Mouse (Mus musculus): ENCODE measurements around the gene Rnf150. TPM values are rescaled to one million over a fixed set of nuclear protein-coding genes. Genes with fewer than 3 reads are reported as not detected.

Gene Rnf150
- polyA plus RNA-seq, 1 experiment from 2014 or later, result 0.55 TPM

DNA sequence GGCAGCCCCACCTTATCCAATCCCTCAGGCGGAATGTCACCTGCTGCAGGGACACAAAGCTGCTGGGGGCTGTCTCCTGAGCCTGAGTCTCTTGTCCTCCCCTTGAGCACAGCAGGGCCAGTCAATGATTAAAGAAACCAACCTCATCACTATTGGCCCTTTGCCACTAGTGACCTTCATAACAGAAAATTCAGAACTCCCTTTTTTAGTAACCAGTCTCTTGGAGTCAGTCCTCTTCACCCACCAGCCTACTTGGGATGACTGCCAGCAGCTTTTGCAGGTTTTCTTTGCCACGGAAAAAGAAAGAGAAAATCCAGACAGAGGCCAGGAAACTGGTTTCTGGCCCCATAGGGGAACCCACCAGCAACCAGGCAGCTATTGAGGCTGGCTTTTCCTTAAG lies 271.9 kb downstream of the Rnf150 start:
- no peaks in the 10 kb centered on the region for H3K27me3 ChIP-seq (ENCODE audit: control insufficient read depth, insufficient read depth, low read length)
- ATAC-seq (ENCODE audit: low FRiP score, low TSS enrichment), result no peak
- no peaks in the 10 kb centered on the region for H3K36me3 ChIP-seq (ENCODE audit: control insufficient read depth, insufficient read depth, low read length)
- no peak overlapping the region for H3K27ac ChIP-seq (replicated peaks)
- 41% methylated on average over 2 of the region's 2 CpGs for WGBS
- TF ChIP-seq EP300 (optimal IDR thresholded peaks at IDR 0.05) (no peak), CTCF (IDR thresholded peaks at IDR 0.05; ENCODE audit: low read depth) (no peak)
- DNase-seq (ENCODE audit: low spot score), result peak; percentile 17
- H3K4me2 ChIP-seq (replicated peaks; ENCODE audit: low read depth), result no peak overlapping the region
- H3K9ac ChIP-seq (ENCODE audit: low read length), result no peak overlapping the region
- no peak overlapping the region for H3K4me3 ChIP-seq (ENCODE audit: low read depth, low read length)
- H3K4me1 ChIP-seq (replicated peaks; ENCODE audit: control insufficient read depth, insufficient read depth), result no peaks in the 10 kb centered on the region
- no peaks in the 10 kb centered on the region for H3K9me3 ChIP-seq (ENCODE audit: control insufficient read depth, low read length)

DNA sequence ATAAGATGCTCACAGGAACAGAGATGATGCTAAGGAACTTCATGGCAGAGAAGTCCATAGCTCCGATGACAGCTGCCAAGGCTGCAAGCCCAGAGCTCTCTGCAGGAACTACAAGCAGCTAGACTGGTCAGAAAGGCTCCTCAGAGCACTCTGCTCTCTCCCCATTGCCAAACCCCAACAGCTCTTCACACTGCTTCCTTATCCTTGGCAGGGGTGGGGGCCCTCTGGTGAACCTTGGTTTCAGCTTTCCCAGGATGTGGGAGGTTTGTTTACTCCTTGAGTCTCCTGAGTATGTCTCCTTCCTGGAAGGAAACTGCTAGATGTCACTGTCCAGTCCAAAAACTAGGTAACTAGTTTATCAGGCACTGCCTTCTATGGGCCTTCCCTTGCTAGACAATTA lies 276.9 kb downstream of the Rnf150 start:
- peak overlapping the region; percentile 45; the same call in 1 of the 2 replicates for H3K27ac ChIP-seq (replicated peaks)
- TF ChIP-seq CTCF (IDR thresholded peaks at IDR 0.05; ENCODE audit: low read depth), result no peak
- no peak for TF ChIP-seq EP300 (optimal IDR thresholded peaks at IDR 0.05)
- no peaks in the 10 kb centered on the region for H3K9me3 ChIP-seq (ENCODE audit: control insufficient read depth, low read length)
- no peak for ATAC-seq (ENCODE audit: low FRiP score, low TSS enrichment)
- no peaks in the 10 kb centered on the region for H3K36me3 ChIP-seq (ENCODE audit: control insufficient read depth, insufficient read depth, low read length)
- no peak overlapping the region for H3K4me3 ChIP-seq (ENCODE audit: low read depth, low read length)
- DNase-seq (ENCODE audit: low spot score), result no peak
- no peak overlapping the region for H3K4me2 ChIP-seq (replicated peaks; ENCODE audit: low read depth)
- no peaks in the 10 kb centered on the region for H3K27me3 ChIP-seq (ENCODE audit: control insufficient read depth, insufficient read depth, low read length)
- no peaks in the 10 kb centered on the region for H3K4me1 ChIP-seq (replicated peaks; ENCODE audit: control insufficient read depth, insufficient read depth)
- 33% methylated on average over 1 of the region's 1 CpGs for WGBS
- no peak overlapping the region for H3K9ac ChIP-seq (ENCODE audit: low read length)

DNA sequence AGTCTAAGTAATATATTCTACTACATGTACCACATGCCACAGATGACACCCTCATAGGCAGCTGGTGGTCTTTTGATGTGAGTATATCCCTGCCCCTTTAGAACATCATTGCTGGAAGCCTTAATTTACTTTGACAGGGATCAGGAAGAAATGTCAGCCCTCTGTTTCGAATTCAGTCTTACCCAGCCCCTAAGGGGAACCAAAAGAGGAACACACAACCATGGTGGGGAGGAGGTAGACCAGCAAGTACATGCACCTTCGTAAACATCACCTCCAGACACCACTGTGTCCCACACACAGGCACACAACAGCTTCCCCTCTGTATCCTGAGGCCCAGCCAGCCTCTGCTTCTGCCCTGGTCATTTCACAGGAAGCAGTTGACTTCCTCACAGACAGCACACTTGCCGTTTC lies 277.6 kb downstream of the Rnf150 start:
- no peaks in the 10 kb centered on the region for H3K36me3 ChIP-seq (ENCODE audit: control insufficient read depth, insufficient read depth, low read length)
- H3K4me3 ChIP-seq (ENCODE audit: low read depth, low read length), result no peak overlapping the region
- no peak overlapping the region for H3K9ac ChIP-seq (ENCODE audit: low read length)
- H3K4me1 ChIP-seq (replicated peaks; ENCODE audit: control insufficient read depth, insufficient read depth), result no peaks in the 10 kb centered on the region
- 63% methylated on average over 3 of the region's 3 CpGs for WGBS
- no peaks in the 10 kb centered on the region for H3K9me3 ChIP-seq (ENCODE audit: control insufficient read depth, low read length)
- H3K4me2 ChIP-seq (replicated peaks; ENCODE audit: low read depth), result no peak overlapping the region
- ATAC-seq (ENCODE audit: low FRiP score, low TSS enrichment) (no peak), DNase-seq (ENCODE audit: low spot score) (no peak)
- TF ChIP-seq EP300 (optimal IDR thresholded peaks at IDR 0.05) (no peak), CTCF (IDR thresholded peaks at IDR 0.05; ENCODE audit: low read depth) (no peak)
- H3K27me3 ChIP-seq (ENCODE audit: control insufficient read depth, insufficient read depth, low read length), result no peaks in the 10 kb centered on the region
- 0 out of 2 replicates have a peak overlapping the region, but pooled peaks have one; percentile 6 for H3K27ac ChIP-seq (replicated peaks)

Other genes starting within 250 kb of the Rnf150 start
- gene Zfp330, start 89.2 kb upstream of the Rnf150 start, polyA plus RNA-seq (2015; fragmentation: Nextera tagmentation; extraction: Ambion mirVana), result 39.7 and 42.4 TPM in 2 replicates

All from stomach, postnatal 0 days (tissue).